Mouse (Mus musculus) cortical plate, adult 2 months (tissue): ENCODE results near the gene Msi1. TPM values are rescaled to one million over a fixed set of nuclear protein-coding genes. Genes with fewer than 3 reads are reported as not detected.
A peak's percentile ranks its signal among the peaks of the same experiment; 100 is the strongest.
"Not testable (repeated sequence)": the region's sequence is repeated elsewhere in the genome, so short reads cannot be mapped to it uniquely, and the experiment has no call there.

ENCODE experiments used
- H3K27ac ChIP-seq: fragments of 200-500 bp; 2 replicates; pipeline ENCODE4 v1.5.1; 2012; ENCODE audit warnings: low read length, control low read depth, inconsistent platforms; ENCODE audit not compliant: insufficient read depth
- H3K4me1 ChIP-seq: fragments of 200-500 bp; 2 replicates; pipeline ENCODE4 v1.6.1; 2011; ENCODE audit warnings: low read length; ENCODE audit not compliant: control insufficient read depth, insufficient read depth
- H3K4me3 ChIP-seq: fragments of 200-500 bp; 2 replicates; pipeline ENCODE4 v1.5.1; 2011; ENCODE audit warnings: mild to moderate bottlenecking, low read length, control low read depth; ENCODE audit not compliant: insufficient read depth
- CTCF ChIP-seq: fragments of 200-500 bp; IDR thresholded peaks from 2 replicates; pipeline ENCODE4 v1.5.1; 2011; ENCODE audit warnings: mild to moderate bottlenecking, control low read depth, low read length; ENCODE audit not compliant: insufficient read depth; ENCODE audit errors: extremely low read depth
- POLR2A ChIP-seq: fragments of 200-500 bp; IDR thresholded peaks from 2 replicates; pipeline ENCODE4 v1.6.1; 2011; ENCODE audit warnings: mild to moderate bottlenecking, low read length, control low read depth; ENCODE audit not compliant: insufficient read depth; ENCODE audit errors: extremely low read depth
- polyA plus RNA-seq: library from polyadenylated mRNA; depleted of rRNA; stranded (reverse); fragments of >200 nt; gene quantifications from 2 replicates; pipeline ENCODE4 v1.2.3, GENCODE M21; 2012

Gene Msi1
- polyA plus RNA-seq, 1 experiment: 44.3 TPM

DNA sequence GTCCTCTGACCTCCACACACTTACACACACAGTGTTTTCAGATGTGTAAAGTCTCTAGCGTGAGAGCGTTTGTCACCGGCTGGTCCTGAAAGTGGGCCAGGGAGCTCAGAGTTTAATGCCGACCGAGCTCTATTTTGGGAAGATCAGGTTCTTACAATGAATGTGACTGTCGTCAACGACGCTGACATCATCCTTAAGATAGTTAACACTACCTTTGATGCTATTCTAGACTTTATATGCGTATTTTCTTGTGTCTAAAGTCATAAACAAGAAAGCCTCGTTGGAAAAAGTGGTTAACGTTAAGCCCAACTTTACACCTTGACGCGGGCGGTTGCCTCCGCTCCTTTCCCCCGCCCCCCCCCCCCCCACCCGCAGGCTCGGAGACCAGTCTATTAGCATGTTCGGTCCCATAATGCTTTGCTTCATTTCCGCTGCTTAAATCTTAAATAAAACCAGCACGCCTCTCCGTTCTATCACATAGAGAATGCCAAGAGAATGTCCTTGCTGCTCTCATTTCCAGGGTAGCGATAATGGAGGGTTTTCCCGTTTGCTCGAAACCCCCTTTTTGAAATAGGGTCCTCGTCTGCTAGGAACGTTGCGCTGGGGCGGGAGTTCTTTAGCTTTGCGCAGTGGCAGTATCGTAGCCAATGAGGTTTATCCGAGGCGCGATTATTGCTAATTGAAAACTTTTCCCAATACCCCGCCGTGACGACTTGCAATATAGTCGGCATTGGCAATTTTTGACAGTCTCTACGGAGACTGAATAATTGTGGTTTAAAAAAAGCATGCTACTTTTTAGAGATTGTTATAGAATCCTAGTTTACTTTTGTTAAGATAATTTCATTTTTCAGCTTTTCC, 59.7 kb downstream of the Msi1 start:
- TF ChIP-seq POLR2A (peak; percentile 99), CTCF (no peak)
- peak overlapping the region; percentile 95 for H3K27ac ChIP-seq
- peak overlapping the region; percentile 40 for H3K4me3 ChIP-seq
- peaks cover 2% of the 10 kb centered on the region; the same call in 1 of the 2 replicates for H3K4me1 ChIP-seq

DNA sequence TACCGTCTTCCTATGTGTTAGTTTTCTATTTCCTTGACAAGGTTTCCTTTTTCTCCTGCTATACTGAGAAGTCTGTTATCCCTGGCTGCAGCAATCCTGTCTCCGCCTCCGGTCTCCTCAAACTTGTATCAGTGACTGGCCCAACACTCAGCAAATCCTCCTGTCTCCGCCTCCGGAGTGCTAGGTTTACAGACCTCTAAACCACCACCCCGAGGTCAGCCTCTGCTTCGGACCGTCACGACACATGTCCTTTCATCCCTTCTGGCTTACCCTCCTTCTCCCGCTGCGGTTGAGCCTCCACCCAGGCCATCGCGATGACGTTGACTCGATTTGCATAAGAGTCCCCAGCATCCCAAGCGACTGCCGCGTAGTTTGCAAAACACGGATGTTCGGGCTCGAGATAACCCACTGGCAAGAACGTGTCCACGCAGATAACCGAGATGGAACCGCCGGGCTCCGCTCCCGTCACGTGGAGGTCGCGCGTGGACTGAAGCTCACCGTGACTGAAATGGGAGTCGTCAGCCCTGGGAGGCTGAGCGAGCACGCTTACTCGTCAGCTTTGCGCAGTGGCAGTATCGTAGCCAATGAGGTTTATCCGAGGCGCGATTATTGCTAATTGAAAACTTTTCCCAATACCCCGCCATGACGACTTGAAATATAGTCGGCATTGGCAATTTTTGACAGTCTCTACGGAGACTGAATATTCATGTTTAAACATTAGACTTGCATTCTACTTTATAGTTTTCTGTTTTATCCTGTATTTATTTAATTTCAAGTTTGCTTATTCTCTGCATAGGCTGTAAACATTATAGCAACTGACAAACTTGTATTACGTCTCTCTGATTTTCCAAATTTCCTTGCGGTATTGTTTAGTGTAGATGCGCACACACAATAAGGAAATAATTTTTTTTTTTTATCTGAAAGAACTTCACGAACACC, 60.6 kb downstream of the Msi1 start:
- H3K4me3 ChIP-seq: peak overlapping the region; percentile 40
- H3K4me1 ChIP-seq: peaks cover 2% of the 10 kb centered on the region; the same call in 1 of the 2 replicates
- peak; percentile 98 for TF ChIP-seq POLR2A
- no peak for TF ChIP-seq CTCF
- H3K27ac ChIP-seq: peak overlapping the region; percentile 95

DNA sequence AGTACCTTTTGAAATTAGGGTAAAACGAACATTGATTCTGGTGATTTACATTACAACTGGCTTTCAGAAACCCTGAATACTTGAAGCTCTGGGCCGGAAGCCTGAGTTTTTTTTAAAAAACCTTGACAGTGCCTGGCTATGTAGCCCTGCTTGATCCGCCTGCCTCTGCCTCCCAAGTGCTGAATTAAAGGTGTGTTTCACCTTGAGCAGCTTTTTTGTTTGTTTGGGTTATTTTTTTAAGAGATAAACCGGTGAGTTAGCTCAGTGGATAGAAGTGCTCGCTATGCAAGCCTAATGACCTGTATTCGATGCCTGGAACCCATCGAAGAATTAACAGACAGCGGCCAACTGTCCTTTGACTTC, 61.2 kb downstream of the Msi1 start:
- H3K4me1 ChIP-seq: peaks cover 2% of the 10 kb centered on the region
- no peak for TF ChIP-seq CTCF
- TF ChIP-seq POLR2A: no peak
- no peak overlapping the region for H3K27ac ChIP-seq
- H3K4me3 ChIP-seq: no peak overlapping the region

DNA sequence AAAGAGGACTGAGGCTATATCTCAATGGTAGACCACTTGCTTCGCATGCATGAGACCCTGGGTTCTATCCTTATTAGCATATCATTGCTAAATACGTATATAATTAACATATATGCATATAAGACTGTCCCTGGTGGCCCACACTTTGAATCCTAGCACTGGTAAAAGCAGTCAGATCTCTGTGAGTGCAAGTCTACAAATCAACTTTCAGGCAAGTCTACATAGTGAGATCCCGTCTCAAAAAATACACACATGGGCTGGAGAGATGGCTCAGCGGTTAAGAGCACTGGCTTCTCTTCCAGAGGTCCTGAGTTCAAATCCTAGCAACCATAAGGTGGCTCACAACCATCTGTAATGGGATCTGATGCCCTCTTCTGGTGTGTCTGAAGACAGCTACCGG, 61.7 kb downstream of the Msi1 start:
- peaks cover 4% of the 10 kb centered on the region for H3K4me1 ChIP-seq
- no peak overlapping the region for H3K27ac ChIP-seq
- no peak for TF ChIP-seq POLR2A
- no peak for TF ChIP-seq CTCF

DNA sequence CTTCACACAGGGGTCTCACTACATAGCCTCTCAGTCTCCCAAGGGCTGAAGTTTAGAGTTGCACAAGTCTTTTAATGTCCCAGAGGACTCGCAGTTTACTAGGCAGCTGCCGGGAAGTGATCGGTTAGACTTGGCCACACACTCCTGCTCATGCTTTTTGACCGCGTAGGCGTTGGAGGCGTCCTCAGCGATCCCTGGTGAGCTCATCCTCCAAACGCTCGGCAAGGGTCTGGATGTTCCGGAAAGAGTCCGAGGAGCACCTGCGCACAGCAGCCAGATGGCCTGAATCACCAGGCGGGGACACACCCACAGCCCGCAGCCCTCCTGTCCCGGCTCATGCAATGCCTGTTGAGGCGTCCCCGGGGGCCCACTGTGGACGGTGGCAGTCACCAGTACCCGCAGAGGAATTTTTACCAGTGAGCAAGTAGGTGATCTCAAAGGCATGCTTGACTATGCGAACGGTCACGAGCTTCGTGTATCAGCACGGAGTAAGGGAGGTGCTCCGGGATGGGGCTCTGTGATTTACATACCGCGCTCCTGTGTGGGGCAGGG, 62.4 kb downstream of the Msi1 start:
- Histone ChIP-seq H3K4me1 (peaks cover 4% of the 10 kb centered on the region), H3K27ac (no peak overlapping the region), H3K4me3 (no peak overlapping the region)
- TF ChIP-seq CTCF (no peak), POLR2A (no peak)

More for the DNA sequence above, 61.7 kb downstream of the Msi1 start:
- H3K4me3 ChIP-seq: no peak overlapping the region

DNA sequence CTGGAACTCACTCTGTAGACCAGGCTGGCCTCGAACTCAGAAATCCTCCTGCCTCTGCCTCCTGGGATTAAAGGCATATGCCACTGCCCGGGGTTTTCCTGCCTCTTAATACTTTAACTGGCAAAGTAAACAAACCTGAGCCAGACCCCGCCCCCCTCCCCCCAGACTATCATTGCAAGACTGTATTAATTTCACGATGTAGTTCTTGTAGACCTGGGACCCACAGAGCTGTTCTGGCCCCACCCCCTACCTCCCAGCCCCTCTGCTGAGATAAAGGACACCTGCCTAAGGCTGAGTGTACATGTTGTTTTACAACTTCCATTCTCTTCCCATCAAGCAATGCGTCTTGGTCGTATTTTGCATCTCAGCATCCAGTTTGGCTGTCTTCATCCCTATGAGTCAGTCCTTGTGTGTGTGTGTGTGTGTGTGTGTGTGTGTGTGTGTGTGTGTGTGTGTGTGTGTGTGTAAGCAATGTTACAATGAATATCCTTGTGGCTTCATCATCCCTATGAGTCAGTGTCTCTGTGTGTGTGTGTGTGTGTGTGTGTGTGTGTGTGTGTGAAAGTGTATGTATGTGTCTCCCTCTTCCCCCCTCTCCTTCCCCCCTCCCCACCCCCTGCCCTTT, 63.4 kb downstream of the Msi1 start:
- TF ChIP-seq POLR2A (no peak), CTCF (no peak)
- no peak overlapping the region for H3K4me3 ChIP-seq
- H3K27ac ChIP-seq: no peak overlapping the region
- H3K4me1 ChIP-seq: peaks cover 4% of the 10 kb centered on the region

DNA sequence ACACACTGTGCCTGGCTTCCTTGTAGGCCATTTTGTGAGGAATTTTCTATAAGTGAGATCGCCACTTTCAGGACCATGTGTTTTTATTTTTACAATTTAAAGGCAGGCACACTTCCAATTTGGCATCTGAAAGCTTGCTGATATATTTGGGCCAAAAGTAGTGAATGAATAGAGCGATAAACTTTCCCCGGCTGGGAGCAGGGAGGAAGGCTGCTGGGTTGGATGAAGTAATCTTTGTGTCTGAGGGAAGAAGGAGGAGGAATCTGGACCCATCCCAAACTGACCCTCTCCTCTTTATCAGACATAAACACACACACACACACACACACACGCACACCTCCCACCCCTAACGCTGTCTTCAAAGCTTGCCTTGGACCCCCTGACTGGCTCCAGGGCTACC, 64.0 kb downstream of the Msi1 start:
- Histone ChIP-seq H3K27ac (no peak overlapping the region), H3K4me1 (peaks cover 4% of the 10 kb centered on the region), H3K4me3 (no peak overlapping the region)
- TF ChIP-seq CTCF (no peak), POLR2A (no peak)

DNA sequence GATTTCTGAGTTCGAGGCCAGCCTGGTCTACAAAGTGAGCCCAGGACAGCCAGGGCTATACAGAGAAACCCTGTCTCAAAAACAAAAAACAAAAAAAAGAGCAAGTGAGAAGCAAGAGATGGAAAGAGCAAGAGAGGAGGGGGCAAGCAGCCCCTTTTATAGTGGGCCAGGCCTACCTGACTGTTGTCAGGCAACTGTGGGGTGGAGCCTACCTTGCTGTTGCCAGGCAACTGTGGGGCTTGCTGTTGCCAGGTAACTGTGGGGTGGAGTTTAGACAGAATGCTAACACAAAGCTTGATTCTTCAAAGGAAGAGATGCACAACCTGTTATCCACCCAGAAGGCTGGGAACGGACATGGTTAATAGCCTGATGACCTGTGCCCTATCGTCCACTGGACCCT, 66.2 kb downstream of the Msi1 start:
- not testable (repeated sequence) for H3K4me3 ChIP-seq, H3K4me1 ChIP-seq, H3K27ac ChIP-seq

DNA sequence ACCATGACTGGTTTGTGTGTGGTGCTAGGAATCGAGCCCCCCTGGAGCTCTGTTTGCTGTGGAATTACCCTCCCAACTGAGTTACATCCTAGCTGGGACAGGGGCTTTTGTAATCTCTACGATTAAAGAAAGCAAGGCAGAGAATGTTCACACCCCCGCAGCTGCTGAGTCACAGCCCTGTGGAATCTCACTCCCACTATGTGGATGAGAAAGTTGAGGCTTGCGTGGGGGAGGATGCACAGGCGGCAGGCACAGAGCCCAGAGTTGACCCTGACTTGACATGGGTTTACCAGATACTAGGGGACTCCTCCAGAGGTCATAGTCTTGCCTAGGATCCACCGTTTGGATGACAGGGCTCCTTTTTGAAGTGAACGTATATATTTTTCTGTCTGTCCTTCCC, 67.6 kb downstream of the Msi1 start:
- TF ChIP-seq POLR2A (no peak), CTCF (no peak)
- Histone ChIP-seq H3K27ac (no peak overlapping the region), H3K4me3 (no peak overlapping the region), H3K4me1 (peaks cover 2% of the 10 kb centered on the region)
